Mouse (Mus musculus) heart, adult 18-20 months (tissue): ENCODE results near the gene Crnkl1. TPM values are rescaled to one million over a fixed set of nuclear protein-coding genes. Genes with fewer than 3 reads are reported as not detected.
"Not testable (repeated sequence)": the region's sequence is repeated elsewhere in the genome, so short reads cannot be mapped to it uniquely, and the experiment has no call there.

ENCODE experiments used
- DNase-seq, 2 experiments: peaks; one replicate each; pipeline ENCODE4 v3.0.0; 2021 to 2022; ENCODE audit warnings: mixed read lengths in 1 of 2
- total RNA-seq, 2 experiments: library from RNA; stranded (reverse); gene quantifications; 2 replicates each; pipeline ENCODE4 v1.2.3; 2021

Gene Crnkl1
- total RNA-seq, 2 experiments from 2014 or later: 18.0 to 19.7 TPM

GRCm38 (mm10) chr2:145920941-145921650 is 13.7 kb downstream of the Crnkl1 start:
- no peak for DNase-seq

GRCm38 (mm10) chr2:145905884-145906283 is 28.9 kb downstream of the Crnkl1 start:
- DNase-seq: not testable (repeated sequence)

GRCm38 (mm10) chr2:145905156-145905555 is 29.7 kb downstream of the Crnkl1 start:
- no peak for DNase-seq

- no peak for DNase-seq
Observed at GRCm38 (mm10) chr2:145903983-145904616, 30.7 kb downstream of the Crnkl1 start.

- DNase-seq: peak; percentile 92 to 94
Observed at GRCm38 (mm10) chr2:145903061-145903901, 31.5 kb downstream of the Crnkl1 start.

GRCm38 (mm10) chr2:145901861-145902260 is 33.0 kb downstream of the Crnkl1 start, which contains the start of gene Naa20:
Gene Naa20 (plus strand): TSS chr2:145902099.
- no peak for DNase-seq

GRCm38 (mm10) chr2:145900318-145900717 is 34.5 kb downstream of the Crnkl1 start:
- DNase-seq: not testable (repeated sequence)

- no peak for DNase-seq
Observed at GRCm38 (mm10) chr2:145898106-145898505, 36.7 kb downstream of the Crnkl1 start.

- no peak for DNase-seq
Observed at GRCm38 (mm10) chr2:145893756-145894155, 41.1 kb downstream of the Crnkl1 start.

- DNase-seq: no peak
Observed at GRCm38 (mm10) chr2:145890571-145890970, 44.2 kb downstream of the Crnkl1 start.

- no peak for DNase-seq
Observed at GRCm38 (mm10) chr2:145888766-145889480, 45.9 kb downstream of the Crnkl1 start.

GRCm38 (mm10) chr2:145887937-145888765 is 46.7 kb downstream of the Crnkl1 start:
- DNase-seq: peak; percentile 86 to 90

GRCm38 (mm10) chr2:145884913-145885785 is 49.7 kb downstream of the Crnkl1 start:
- peak; percentile 74 to 86 for DNase-seq

GRCm38 (mm10) chr2:145884036-145884912 is 50.5 kb downstream of the Crnkl1 start:
- peak; percentile 36 to 54 for DNase-seq

- no peak for DNase-seq
Observed at GRCm38 (mm10) chr2:145882398-145882797, 52.4 kb downstream of the Crnkl1 start.

GRCm38 (mm10) chr2:145881932-145882331 is 52.9 kb downstream of the Crnkl1 start:
- no peak for DNase-seq

GRCm38 (mm10) chr2:145880887-145881747 is 53.7 kb downstream of the Crnkl1 start:
- DNase-seq: peak; percentile 29 to 40

GRCm38 (mm10) chr2:145877191-145877590 is 57.6 kb downstream of the Crnkl1 start:
- no peak for DNase-seq
